Mouse (Mus musculus) CH12F3 (cell line): ENCODE data around the gene Nrg3.

Experiments
- in situ Hi-C: fragments of 300-500 bp; cut with MboI; formaldehyde crosslinking; loops from 2 replicates; pipeline ENCODE4 v1.14.3; 2020; ENCODE audit warnings: low sequenced_read_pairs

The Nrg3 gene

DNA sequence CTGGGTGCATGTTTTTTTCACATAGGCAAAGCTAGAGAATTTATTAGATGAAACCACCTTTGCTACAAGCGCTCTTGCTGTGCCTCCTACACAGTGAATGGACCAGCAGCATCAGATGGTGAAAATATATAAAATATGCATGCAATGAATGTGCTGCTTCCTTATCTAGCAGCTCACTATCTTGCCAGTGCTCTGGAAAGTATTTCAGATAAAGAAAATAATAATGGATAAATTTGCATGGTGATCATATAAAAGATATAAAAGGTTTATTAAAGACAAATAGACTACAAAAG lies 480.4 kb downstream of the Nrg3 start:
- in situ Hi-C loops: no loop called here

DNA sequence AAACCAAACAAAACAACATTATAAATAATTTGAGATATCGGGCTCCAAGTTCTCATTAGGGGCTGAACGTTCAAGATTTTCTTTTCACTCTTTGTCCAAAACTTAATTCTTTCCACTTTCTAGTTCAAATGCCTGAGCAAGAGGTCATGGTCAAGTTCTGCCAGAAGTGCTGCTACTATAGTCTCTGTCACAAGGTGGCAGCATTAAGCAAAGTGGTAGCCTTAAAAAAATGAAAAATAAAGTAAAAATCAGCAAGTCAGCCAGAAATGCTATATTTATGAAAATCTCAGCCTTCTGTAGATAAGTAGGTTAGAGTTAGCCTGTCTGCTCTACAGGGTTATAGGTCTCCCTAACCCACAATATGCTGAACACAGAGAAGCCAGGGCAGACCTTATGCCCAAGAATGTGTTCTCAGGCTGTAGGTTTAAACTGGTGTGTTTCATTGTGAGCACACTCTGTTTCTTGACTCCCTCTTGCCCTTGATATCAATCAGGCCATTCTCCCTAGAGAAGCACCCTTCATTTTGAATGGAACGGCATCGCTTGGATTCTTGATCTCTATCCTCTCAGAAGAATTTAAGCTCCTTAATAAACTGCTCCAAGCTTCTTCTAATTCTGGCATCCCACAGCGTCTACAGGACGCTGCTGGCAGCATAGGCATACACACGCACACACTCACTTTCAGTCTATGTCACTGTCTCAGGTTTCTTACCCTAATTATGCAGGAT lies 480.9 kb downstream of the Nrg3 start:
- in situ Hi-C loops: no loop called here

GRCm38 (mm10) chr14:38959367-38959766 lies 513.5 kb downstream of the Nrg3 start:
- in situ Hi-C loops: no loop called here

GRCm38 (mm10) chr14:38937481-38937880 lies 535.4 kb downstream of the Nrg3 start:
- in situ Hi-C loops: no loop called here

DNA sequence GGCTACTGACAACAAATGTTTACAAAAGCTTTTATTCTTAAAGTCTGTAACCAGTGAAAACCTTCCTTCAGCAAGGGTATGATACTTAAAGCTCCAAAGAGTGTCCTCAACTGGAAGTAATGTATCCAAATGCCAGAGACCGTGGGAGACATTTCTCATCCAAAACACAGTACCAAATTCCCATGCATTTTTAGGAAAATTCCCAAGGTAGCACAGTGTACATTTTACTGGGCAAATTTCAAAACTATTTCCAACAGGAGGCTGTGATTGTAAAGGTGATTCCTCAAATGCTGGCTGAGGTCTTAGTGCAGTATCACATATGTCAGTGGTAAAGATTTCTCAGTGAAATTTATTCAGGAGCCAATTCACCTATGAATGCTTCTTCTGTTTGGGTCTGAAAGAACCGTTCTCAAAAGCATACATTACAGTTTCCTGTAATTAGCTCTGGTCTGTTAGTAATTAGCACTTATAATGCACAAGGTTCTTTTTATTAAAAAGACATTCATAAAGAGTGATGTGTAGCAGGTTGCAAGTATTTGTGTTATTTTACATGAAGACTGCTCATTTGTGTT lies 536.3 kb downstream of the Nrg3 start:
- in situ Hi-C loops: no loop called here

DNA sequence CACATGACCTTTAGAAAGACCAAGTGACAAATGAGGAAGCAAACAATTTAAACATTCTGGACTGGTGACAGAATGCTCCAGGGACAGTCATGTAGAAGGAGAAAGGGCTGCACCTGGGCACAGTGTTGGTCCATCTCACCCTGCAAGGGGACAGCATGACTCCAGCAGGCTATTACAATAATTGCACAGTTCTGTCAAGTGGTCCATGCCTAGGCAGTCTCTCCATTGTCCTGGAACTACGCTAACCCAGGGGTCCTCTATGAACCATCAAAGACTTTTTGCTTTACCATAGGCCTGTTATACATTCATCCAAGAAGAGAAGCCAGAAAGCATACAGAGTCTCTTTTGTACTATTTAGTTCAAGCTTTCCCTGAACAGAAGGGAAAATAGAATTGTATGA lies 549.2 kb downstream of the Nrg3 start:
- in situ Hi-C loops: no loop called here

GRCm38 (mm10) chr14:38920800-38921199 lies 552.1 kb downstream of the Nrg3 start:
- in situ Hi-C loops: no loop called here

DNA sequence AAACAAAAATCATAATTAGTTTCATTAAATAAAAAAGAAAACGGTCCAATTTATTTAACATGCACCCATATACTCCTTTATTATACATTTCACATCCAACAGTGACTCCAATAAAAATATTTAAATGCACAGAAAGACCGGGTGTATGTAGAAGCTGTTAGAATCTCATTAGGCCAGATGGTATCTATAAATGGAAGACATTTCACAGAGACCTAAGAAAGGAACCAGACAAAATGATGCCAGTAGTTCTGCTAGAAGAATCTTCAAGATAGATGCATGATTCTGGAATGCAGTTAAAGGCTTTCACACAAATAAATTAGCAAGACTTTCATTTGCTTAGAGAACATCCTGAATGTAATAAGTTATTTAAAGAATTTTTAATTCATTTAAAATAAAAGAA lies 602.3 kb downstream of the Nrg3 start:
- in situ Hi-C loops: no loop called here

- in situ Hi-C loops: no loop called here
These were observed 625.3 kb downstream of the Nrg3 start for GRCm38 (mm10) chr14:38847566-38847965.

- in situ Hi-C loops: no loop called here
These were observed 625.8 kb downstream of the Nrg3 start for GRCm38 (mm10) chr14:38847091-38847490.

DNA sequence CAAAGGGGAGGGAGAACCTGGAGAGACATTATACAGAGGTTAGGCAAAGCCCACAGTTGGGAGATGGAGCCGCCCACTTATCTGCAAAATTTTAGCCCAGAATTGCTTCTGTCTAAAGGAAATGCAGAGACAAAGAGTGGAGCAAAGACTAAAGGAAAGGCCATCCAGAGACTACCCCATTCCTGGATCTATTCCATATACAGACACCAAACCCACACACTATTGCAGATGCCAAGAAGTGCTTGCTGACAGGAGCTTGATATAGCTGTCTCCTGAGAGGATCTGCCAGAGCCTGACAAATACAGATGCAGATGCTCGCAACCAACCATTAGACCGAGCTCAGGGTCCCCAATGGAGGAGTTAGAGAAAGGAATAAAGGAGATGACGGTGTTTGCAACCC lies 637.9 kb downstream of the Nrg3 start:
- in situ Hi-C loops: no loop called here

- in situ Hi-C loops: no loop called here
These were observed 648.0 kb downstream of the Nrg3 start for GRCm38 (mm10) chr14:38824891-38825290.

GRCm38 (mm10) chr14:38797027-38797426 lies 675.9 kb downstream of the Nrg3 start:
- in situ Hi-C loops: no loop called here

DNA sequence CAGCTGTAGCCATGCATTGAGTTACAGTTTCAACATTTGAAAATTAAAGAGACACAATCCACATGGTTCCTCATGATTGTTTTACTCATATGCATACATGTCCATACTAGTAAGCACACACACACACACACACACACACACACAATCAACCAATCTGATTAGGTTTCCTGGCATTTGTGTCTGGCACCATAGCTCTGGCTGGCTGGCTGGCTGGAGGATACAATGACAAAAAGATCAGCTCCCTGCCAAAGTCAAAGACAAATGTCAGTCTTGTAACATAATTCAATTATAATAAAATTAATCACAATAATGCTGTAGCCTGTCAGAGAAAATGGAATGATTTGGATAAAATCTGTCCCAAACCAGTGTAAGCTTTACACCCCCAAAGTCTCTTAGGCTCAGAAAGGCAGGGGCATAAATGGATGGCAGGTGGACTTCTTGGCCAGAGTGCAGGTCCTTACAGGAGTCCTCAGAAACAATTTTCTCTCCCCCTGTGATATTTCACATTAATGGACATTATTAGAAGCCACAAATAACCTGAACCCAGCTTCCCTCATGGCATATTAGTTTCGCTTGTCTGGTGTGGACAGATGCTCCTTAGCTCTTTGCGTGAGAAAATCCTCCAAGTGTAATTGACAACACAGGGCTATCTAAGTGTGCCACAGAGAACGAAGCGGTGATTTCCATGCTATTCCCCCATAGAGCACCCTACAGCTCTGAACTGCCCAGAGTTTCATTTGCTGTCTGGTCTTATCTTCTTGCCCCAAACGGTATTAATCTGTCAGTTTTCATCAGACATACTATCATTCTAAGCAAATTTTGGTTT lies 697.4 kb downstream of the Nrg3 start:
- in situ Hi-C loops: no loop called here

DNA sequence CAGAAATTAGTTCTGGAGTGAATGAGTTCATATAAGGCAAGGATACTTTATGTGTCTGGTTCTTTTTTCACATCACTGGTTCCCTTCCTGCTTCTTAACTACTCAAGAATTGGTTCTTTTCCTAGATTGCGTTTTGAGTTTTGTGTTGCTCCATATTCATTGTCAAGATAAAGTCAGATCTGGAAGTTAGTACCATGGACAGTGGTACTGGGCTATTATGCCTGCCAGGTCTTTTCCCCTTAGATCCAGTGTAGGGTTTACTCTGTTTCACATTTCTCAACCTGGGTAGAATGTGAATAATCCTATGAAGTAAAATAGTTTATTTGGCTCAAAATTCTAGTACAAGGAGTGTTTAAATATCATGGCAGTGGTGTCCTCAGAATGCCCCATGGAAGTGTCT lies 698.1 kb downstream of the Nrg3 start:
- in situ Hi-C loops: no loop called here

- in situ Hi-C loops: no loop called here
These were observed 742.4 kb downstream of the Nrg3 start for GRCm38 (mm10) chr14:38730465-38730864.

- in situ Hi-C loops: no loop called here
These were observed 769.0 kb downstream of the Nrg3 start for GRCm38 (mm10) chr14:38703894-38704293.

DNA sequence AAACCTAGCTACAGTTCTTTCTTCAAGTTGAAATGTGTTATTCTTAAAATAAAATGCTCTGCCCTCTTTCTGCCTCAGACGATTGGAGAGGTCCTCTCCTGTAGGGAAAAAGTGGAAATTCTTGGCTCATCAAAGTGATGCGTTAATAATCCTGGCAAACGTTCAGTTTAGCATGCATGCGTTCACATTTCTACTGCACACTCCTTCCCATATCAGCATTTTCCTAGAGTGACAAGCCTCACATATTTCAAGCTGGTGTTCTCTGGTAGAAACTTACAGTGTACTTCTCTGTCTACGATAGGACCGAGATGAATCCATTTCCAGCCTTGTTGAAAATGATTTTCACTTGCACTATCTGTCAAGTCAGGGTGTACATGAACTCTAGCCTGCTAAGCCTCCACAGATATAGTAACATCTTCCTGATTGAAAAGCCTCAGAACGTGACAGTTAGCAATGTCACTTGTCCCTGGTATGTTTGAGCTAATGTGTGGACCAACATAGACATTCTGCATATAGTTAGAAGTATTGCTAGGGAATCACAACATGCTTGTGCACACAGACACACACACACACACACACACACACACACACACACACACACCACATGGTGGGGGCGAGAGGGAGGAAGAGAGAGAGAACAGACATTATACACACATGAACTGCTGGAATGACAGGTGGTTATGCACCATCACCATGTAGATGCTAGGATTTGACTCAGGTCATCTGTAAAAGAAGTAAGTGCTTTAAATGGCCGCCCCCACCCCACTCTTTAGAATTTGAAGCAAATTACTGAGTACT lies 770.1 kb downstream of the Nrg3 start:
- in situ Hi-C loops: no loop called here

DNA sequence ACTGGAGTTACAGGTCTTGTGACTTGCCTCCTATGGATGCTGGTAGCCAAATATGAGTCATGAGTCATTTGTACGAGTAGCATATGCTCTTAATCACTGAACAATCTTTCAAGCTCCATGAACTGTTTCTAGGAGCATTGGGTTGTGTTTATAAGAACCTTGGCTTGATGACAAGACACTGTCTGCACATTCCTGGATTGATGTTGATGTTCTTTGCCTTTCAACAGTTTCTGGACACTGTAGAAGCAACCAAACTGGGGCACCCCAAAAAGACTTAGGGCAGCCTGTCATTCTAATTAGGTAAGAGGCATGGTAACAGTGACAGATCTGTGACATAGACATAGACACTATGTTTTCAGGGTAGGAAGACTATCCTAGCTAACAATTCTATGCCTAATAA lies 771.5 kb downstream of the Nrg3 start:
- in situ Hi-C loops: no loop called here

DNA sequence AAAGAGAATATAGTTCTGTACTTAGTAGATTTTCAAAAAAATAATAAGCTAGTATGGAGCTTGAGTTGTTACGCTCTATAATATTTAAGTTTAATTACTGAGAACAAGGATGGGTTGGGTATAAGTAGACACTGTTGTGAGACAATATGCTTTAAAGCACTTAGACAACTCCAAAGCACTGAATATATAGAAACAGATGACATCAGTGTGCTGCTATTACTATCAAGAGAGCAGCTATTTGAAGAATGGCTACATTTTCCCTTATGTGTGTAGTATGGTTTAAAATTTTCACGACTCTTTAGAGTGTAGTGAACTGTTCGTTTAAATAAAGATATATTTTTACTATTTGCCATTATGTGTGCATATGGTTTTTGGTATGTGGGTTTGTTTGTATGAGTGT lies 771.9 kb downstream of the Nrg3 start:
- in situ Hi-C loops: no loop called here

DNA sequence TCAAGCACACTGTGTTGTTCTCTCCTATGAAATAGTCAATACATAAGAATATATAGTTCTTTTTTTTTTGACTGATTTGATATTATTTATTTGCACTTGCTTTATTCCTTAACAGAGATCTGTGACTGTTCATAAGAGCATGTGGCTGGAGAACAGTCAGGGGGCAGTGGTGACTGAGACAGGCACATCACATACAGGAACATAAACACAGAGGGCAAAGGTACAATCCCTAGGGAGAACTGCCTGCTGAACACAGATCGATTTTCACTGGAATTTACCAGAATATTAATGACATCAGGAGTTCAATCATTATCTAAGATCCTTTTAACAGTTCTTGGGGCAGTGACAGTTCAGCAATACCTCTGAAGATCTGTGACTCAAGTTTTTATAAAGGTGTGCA lies 812.9 kb downstream of the Nrg3 start:
- in situ Hi-C loops: no loop called here
